11 mouse cellular contexts compared by ENCODE assay signal in the genomic region with DNA sequence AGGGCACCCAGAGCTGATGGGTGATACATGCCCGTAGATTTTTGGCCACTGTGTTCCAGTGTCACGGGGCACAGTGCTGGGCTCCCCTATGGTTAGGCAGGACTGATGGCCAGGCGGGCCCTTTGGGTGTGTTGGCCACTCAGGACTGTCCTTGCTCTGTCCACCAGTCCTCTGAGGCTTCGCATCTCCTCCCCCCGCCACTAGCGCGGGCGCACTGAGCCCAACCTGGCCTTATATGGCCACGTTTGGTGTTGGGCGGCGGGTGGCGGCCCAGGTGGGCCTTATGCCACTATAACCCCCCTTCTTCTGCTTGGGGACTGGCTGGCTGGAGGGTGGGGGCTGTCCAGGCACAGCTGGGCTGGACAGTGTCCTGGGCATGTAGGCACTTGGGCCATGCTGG. TPM values are rescaled to one million over a fixed set of nuclear protein-coding genes. Genes with fewer than 3 reads are reported as not detected.
DNase-seq lines count a peak whose midpoint lies in the region; ATAC-seq and TF ChIP-seq lines count a peak whose summit lies in the region.
"Had no signal": no experiment of that assay in that cellular context is flagged by ENCODE, and none has a peak within 500 bp of the region (broad histone marks: within the 10 kb centered on the region; RNA-seq: fewer than 3 reads in every experiment).

No protein-coding gene starts in this region.

- peak overlapping the region; percentile 96; the same call in 1 of the 2 replicates for H3K4me3 ChIP-seq in heart, embryonic 10.5 days
- peak overlapping the region; percentile 80; the same call in 1 of the 2 replicates for H3K4me3 ChIP-seq in lung, embryonic 14.5 days (ENCODE audit: low read depth, low read length)
- no peak overlapping the region for H3K4me3 ChIP-seq in intestine, embryonic 16.5 days (ENCODE audit: low read length)
- H3K4me3 ChIP-seq in stomach, embryonic 15.5 days (replicated peaks): no peak overlapping the region

- peak overlapping the region; percentile 75; the same call in 1 of the 2 replicates for H3K4me2 ChIP-seq in lung, embryonic 14.5 days
- 0 out of 2 replicates have a peak overlapping the region, but pooled peaks have one; percentile 86 for H3K4me2 ChIP-seq in intestine, embryonic 16.5 days (ENCODE audit: low read depth, low read length)
- H3K4me2 ChIP-seq in stomach, embryonic 15.5 days: 0 out of 2 replicates have a peak overlapping the region, but pooled peaks have one; percentile 75

- WGBS in heart, embryonic 10.5 days: 92% methylated on average over 10 of the region's 12 CpGs
- WGBS in lung, embryonic 14.5 days: 93% methylated on average over 11 of the region's 12 CpGs
- WGBS in intestine, embryonic 16.5 days: 96% methylated on average over 12 of the region's 12 CpGs
- 87% methylated on average over 12 of the region's 12 CpGs for WGBS in stomach, embryonic 15.5 days

- H3K27ac ChIP-seq in heart, embryonic 10.5 days: peak overlapping the region; percentile 36
- no peak overlapping the region for H3K27ac ChIP-seq in lung, embryonic 14.5 days (ENCODE audit: low read depth)
- H3K27ac ChIP-seq in intestine, embryonic 16.5 days (ENCODE audit: low read length): no peak overlapping the region
- no peak overlapping the region for H3K27ac ChIP-seq in stomach, embryonic 15.5 days

- H3K4me1 ChIP-seq in heart, embryonic 10.5 days: peaks cover 74% of the 10 kb centered on the region
- H3K4me1 ChIP-seq in lung, embryonic 14.5 days (ENCODE audit: insufficient read depth): peaks cover 20% of the 10 kb centered on the region
- H3K4me1 ChIP-seq in intestine, embryonic 16.5 days (ENCODE audit: control insufficient read depth, insufficient read depth, low read length): peaks cover 62% of the 10 kb centered on the region
- peaks cover 42% of the 10 kb centered on the region for H3K4me1 ChIP-seq in stomach, embryonic 15.5 days

- H3K9ac ChIP-seq in lung, embryonic 14.5 days: no peak overlapping the region
- H3K9ac ChIP-seq in intestine, embryonic 16.5 days (ENCODE audit: low read depth, low read length): no peak overlapping the region
- H3K9ac ChIP-seq in stomach, embryonic 15.5 days: no peak overlapping the region

- peaks cover 5% of the 10 kb centered on the region; the same call in 1 of the 2 replicates for H3K27me3 ChIP-seq in heart, embryonic 10.5 days (ENCODE audit: insufficient read depth, poor library complexity, severe bottlenecking)
- H3K27me3 ChIP-seq in lung, embryonic 14.5 days (ENCODE audit: insufficient read depth, low read length): no peaks in the 10 kb centered on the region
- H3K27me3 ChIP-seq in intestine, embryonic 16.5 days (replicated peaks; ENCODE audit: control insufficient read depth, insufficient read depth, low read length): no peaks in the 10 kb centered on the region
- H3K27me3 ChIP-seq in stomach, embryonic 15.5 days (replicated peaks): no peaks in the 10 kb centered on the region

- TF ChIP-seq CTCF in lung, embryonic 14.5 days (IDR thresholded peaks at IDR 0.05; ENCODE audit: low read depth): no peak

- peaks cover 7% of the 10 kb centered on the region; the same call in 1 of the 2 replicates for H3K36me3 ChIP-seq in heart, embryonic 10.5 days
- H3K36me3 ChIP-seq in lung, embryonic 14.5 days (ENCODE audit: insufficient read depth): 0 out of 2 replicates have a peak, but pooled peaks cover 2% of the 10 kb centered on the region
- no peaks in the 10 kb centered on the region for H3K36me3 ChIP-seq in intestine, embryonic 16.5 days (ENCODE audit: control insufficient read depth, insufficient read depth, low read length)
- no peaks in the 10 kb centered on the region for H3K36me3 ChIP-seq in stomach, embryonic 15.5 days

- no peak for ATAC-seq in lung, embryonic 14.5 days (ENCODE audit: insufficient read depth)
- ATAC-seq in intestine, embryonic 16.5 days: no peak
- ATAC-seq in stomach, embryonic 15.5 days (ENCODE audit: insufficient read depth, low FRiP score, low read depth): no peak
- ATAC-seq: CD4-positive, CD25-positive, alpha-beta regulatory T cell, adult 4 months had no signal

- no peaks in the 10 kb centered on the region for H3K9me3 ChIP-seq in heart, embryonic 10.5 days
- no peaks in the 10 kb centered on the region for H3K9me3 ChIP-seq in lung, embryonic 14.5 days (ENCODE audit: low read depth, low read length)
- no peaks in the 10 kb centered on the region for H3K9me3 ChIP-seq in intestine, embryonic 16.5 days (ENCODE audit: control insufficient read depth, low read length)
- H3K9me3 ChIP-seq in stomach, embryonic 15.5 days: no peaks in the 10 kb centered on the region

- DNase-seq in heart, embryonic 10.5 days (ENCODE audit: low spot score): no peak
- DNase-seq in heart, adult 18-20 months: no peak
- DNase-seq in lung, embryonic 14.5 days: no peak
- no peak for DNase-seq in lung, postnatal 10 days
- DNase-seq in kidney, postnatal 4 days: no peak
- DNase-seq in frontal cortex, adult 2 months (ENCODE audit: extremely low spot score in 1 of 2, low spot score in 1 of 2): no peak
- DNase-seq: lung, postnatal 4 days; right cerebral cortex, postnatal 14 days had no signal

RNA-seq across cellular contexts. Expression of gene Fgfrl1, which starts 3.7 kb away (rescaled TPM):
- polyA plus RNA-seq in heart, embryonic 10.5 days (2016; fragmentation: Nextera tagmentation; extraction: Ambion mirVana): 29.0 and 31.3 TPM in 2 replicates
- total RNA-seq in heart, adult 18-20 months (2021): 10 to 100 TPM; 23.7 to 26.1 TPM
- 40.1 and 47.5 TPM in 2 replicates for polyA plus RNA-seq in lung, embryonic 14.5 days (2014; fragmentation: Nextera tagmentation; extraction: Ambion mirVana)
- polyA plus RNA-seq in intestine, embryonic 16.5 days (2015; fragmentation: Nextera tagmentation; extraction: Ambion mirVana): 8.5 and 9.7 TPM in 2 replicates
- 25.9 and 26.4 TPM in 2 replicates for polyA plus RNA-seq in stomach, embryonic 15.5 days (2015; fragmentation: Nextera tagmentation; extraction: Ambion mirVana)
- 38.9 and 42.3 TPM in 2 replicates for polyA plus RNA-seq in frontal cortex, adult 2 months (2012; rRNA removed)

RNA-seq across cellular contexts. Expression of gene Slc26a1, which starts 20.5 kb away (rescaled TPM):
- polyA plus RNA-seq in heart, embryonic 10.5 days (2016; fragmentation: Nextera tagmentation; extraction: Ambion mirVana): 0.58 and 0.85 TPM in 2 replicates
- total RNA-seq in heart, adult 18-20 months (2021): not detected
- polyA plus RNA-seq in lung, embryonic 14.5 days (2014; fragmentation: Nextera tagmentation; extraction: Ambion mirVana): 0.60 and 0.70 TPM in 2 replicates
- polyA plus RNA-seq in intestine, embryonic 16.5 days (2015; fragmentation: Nextera tagmentation; extraction: Ambion mirVana): 8.0 and 9.7 TPM in 2 replicates
- 2.3 and 2.6 TPM in 2 replicates for polyA plus RNA-seq in stomach, embryonic 15.5 days (2015; fragmentation: Nextera tagmentation; extraction: Ambion mirVana)
- polyA plus RNA-seq in frontal cortex, adult 2 months (2012; rRNA removed): 1.4 and 1.7 TPM in 2 replicates

RNA-seq across cellular contexts. Expression of gene Dgkq, which starts 26.4 kb away (rescaled TPM):
- 7.9 and 8.5 TPM in 2 replicates for polyA plus RNA-seq in heart, embryonic 10.5 days (2016; fragmentation: Nextera tagmentation; extraction: Ambion mirVana)
- 1 to 10 TPM; 4.8 to 6.6 TPM for total RNA-seq in heart, adult 18-20 months (2021)
- polyA plus RNA-seq in lung, embryonic 14.5 days (2014; fragmentation: Nextera tagmentation; extraction: Ambion mirVana): 8.7 and 12.1 TPM in 2 replicates
- polyA plus RNA-seq in intestine, embryonic 16.5 days (2015; fragmentation: Nextera tagmentation; extraction: Ambion mirVana): 11.3 and 14.0 TPM in 2 replicates
- 10.6 and 11.0 TPM in 2 replicates for polyA plus RNA-seq in stomach, embryonic 15.5 days (2015; fragmentation: Nextera tagmentation; extraction: Ambion mirVana)
- polyA plus RNA-seq in frontal cortex, adult 2 months (2012; rRNA removed): 52.4 and 59.1 TPM in 2 replicates

RNA-seq across cellular contexts. Expression of gene Idua, which starts 35.7 kb away (rescaled TPM):
- polyA plus RNA-seq in heart, embryonic 10.5 days (2016; fragmentation: Nextera tagmentation; extraction: Ambion mirVana): 15.1 and 16.3 TPM in 2 replicates
- 10 to 100 TPM; 18.1 to 21.4 TPM for total RNA-seq in heart, adult 18-20 months (2021)
- polyA plus RNA-seq in lung, embryonic 14.5 days (2014; fragmentation: Nextera tagmentation; extraction: Ambion mirVana): 11.8 and 12.3 TPM in 2 replicates
- polyA plus RNA-seq in intestine, embryonic 16.5 days (2015; fragmentation: Nextera tagmentation; extraction: Ambion mirVana): 11.3 and 11.9 TPM in 2 replicates
- polyA plus RNA-seq in stomach, embryonic 15.5 days (2015; fragmentation: Nextera tagmentation; extraction: Ambion mirVana): 13.4 and 13.9 TPM in 2 replicates
- polyA plus RNA-seq in frontal cortex, adult 2 months (2012; rRNA removed): 29.2 and 29.7 TPM in 2 replicates

Comparison
In these comparisons a context has a peak if more than half of its experiments do, and no peak if none do; other contexts are left out.
1. H3K4me3 ChIP-seq: peak in heart, embryonic 10.5 days (single experiment) and lung, embryonic 14.5 days (single experiment); none in intestine, embryonic 16.5 days (single experiment) and stomach, embryonic 15.5 days (single experiment).
2. Peak in every context shown above with its lines, with median percentiles within 50 percentile points of each other: H3K4me2 ChIP-seq.